Mouse (Mus musculus): ENCODE measurements around the gene Cgrrf1.

DNA sequence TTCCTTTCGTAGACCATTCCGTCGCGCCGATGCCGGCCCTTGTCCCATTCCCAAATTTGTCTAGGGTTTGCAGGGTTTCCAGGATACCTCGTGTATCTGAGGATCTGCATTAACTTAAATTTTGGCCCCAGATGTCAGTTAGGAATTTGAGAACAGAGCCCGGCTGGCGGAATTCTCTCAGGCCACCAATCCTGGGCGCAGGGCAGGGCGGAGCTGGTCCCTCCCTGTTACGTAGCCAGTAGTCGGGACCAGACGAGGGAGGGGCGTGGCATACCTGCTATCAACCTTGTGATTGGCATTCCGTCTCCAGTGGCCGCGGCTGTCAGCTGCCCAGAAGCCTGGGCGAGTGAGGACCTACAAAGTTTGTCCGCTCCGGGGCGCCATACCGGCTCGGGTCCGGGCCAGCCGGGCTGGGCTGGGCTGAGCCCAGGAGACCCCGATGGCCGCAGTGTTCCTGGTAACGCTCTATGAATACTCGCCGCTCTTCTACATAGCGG, at the start of gene Cgrrf1:
- TF ChIP-seq ZNF384 (IDR thresholded peaks at IDR 0.05; ENCODE audit: low read depth, low read length) (no peak), MAFK (IDR thresholded peaks at IDR 0.05; ENCODE audit: insufficient read depth, low read depth, low read length) (no peak), HCFC1 (IDR thresholded peaks at IDR 0.05; ENCODE audit: borderline replicate concordance, insufficient read depth, low read length) (no peak), CHD2 (IDR thresholded peaks at IDR 0.05; ENCODE audit: low read depth, low read length) (no peak)
